Mouse (Mus musculus) adrenal gland, postnatal 4 days (tissue): ENCODE measurements around the gene Sf3b3. TPM values are rescaled to one million over a fixed set of nuclear protein-coding genes. Genes with fewer than 3 reads are reported as not detected.

Experiments used
- DNase-seq, 2 experiments: peaks; one replicate each; pipeline ENCODE4 v3.0.0; 2021 to 2022; ENCODE audit warnings: low spot score in 2 of 2, mixed read lengths in 2 of 2
- total RNA-seq, 2 experiments: library from RNA; stranded (reverse); gene quantifications; 2 replicates each; pipeline ENCODE4 v1.2.3; 2021

The Sf3b3 gene
- total RNA-seq, 2 experiments from 2014 or later: 93.3 to 108 TPM

DNA sequence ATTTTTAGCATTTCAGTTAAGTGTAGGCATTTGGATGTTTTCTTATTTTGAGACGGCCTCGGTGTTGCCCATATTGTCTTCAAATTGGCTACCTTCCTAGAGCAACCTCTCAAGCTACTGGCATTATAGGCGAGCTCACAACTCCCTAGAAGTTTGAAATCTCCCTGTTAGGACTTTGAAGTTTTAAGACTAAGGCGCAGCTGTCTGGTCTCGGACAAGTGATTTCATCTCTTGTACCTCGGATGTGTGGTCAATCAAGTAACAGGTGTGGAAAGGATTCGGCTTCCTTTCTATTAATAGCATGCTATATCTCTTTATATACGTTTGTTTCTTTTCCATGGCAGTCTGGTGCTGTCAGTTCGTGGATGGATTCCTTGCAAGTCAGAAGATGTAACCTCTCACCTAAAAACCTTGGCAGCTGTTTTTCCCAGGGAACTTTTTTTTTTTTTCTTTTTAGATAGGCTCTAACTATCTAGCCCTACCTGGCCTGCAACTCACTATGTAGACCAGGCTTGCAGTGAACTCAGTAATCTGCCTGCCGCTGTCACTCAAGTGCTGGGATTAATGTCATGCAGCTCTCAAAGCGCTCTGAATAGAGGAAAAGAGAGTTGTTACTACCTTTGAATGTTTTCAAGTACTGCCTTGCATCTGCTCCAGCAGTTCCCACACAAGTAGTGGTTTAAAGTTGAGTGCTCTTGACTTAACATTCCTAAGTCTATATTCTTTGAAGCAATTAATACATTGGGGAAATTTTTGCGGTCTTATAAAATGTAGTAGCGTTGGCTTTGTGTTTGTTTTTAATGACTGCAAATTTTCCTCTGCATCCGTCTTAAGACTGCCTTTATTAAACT lies 1.3 kb upstream of the Sf3b3 start:
- DNase-seq: no peak

DNA sequence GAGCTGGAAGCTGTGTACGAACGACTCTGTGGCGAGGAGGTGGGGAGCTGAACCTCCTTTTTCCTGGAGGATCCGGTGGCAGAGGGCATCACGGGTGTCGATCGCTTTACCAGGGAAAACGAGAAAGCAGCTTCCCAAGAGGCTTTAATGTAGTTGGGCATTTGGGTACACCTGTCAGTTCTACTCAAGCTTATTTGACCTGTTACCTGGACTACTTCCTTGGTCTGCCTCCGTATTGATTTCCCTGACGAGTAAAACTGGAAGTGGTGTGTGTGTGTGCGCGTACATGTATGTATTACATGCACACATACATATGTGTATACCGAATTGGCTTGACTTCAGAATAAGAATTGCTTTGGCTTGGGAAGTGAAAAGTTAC lies 573 bp upstream of the Sf3b3 start:
- no peak for DNase-seq

DNA sequence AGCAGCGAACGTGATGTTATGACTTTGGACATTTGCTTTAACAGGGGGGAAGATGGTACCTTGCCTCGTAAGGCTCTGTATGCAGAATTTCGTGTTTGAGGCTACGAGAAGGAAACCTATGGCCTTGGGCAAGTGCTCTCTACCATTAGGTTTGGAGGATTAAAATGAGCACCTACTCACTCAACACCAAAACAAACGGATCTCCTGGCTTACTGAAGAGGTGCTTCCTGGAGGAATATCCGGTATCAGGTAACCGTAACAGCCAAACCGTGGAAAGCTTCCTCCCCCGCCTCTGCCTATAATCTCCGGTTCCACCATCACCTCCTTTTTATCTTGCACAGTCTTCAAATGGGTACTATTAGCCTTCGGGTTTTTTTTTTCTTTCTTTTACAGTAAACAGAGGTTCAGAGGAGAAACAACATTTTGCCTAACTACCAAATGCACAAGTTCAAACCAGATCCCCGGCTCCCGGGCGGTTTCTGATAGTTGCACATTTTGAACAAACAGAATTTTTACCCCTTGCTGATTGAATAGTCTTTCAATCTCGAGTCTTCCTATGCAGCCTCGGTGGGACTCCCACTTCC lies 674 bp downstream of the Sf3b3 start:
- no peak for DNase-seq

DNA sequence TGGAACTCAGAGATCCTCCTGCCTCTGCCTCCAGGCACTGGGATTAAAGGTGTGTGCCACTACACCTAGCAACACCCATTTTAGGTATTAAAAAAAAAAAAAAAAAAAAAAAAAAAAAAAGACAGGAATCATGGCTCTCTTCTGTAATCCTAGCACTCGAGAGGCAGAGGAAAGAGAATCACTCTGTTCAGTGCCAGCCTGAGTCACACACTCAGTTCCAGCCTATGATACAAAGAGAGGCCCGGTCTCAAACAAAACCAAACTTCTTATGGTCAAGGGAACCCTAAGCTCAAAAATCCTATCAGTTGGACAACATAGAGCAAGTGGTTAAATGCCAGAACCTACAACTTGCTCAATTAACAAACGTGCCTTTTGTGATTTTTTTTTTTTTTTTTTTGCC lies 1.6 kb downstream of the Sf3b3 start:
- no peak for DNase-seq

DNA sequence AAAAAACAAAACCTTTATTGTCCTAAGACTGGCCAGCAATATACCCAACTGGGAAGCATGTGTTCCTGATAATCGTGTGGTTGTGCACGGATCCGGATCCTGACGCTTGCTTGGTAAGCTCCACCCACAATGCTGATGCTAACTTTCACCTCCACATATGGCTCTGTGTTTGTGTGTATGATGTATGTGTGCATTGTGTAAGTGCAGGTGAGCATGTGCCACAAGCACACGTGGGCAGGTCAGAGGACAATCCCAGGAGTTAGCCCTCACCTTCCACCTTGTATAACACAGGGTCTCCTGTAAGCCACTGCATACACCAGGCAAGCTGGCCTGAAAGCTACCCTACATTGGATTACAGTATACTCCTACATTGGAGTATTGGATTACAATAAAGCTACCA lies 3.4 kb downstream of the Sf3b3 start:
- DNase-seq: no peak

DNA sequence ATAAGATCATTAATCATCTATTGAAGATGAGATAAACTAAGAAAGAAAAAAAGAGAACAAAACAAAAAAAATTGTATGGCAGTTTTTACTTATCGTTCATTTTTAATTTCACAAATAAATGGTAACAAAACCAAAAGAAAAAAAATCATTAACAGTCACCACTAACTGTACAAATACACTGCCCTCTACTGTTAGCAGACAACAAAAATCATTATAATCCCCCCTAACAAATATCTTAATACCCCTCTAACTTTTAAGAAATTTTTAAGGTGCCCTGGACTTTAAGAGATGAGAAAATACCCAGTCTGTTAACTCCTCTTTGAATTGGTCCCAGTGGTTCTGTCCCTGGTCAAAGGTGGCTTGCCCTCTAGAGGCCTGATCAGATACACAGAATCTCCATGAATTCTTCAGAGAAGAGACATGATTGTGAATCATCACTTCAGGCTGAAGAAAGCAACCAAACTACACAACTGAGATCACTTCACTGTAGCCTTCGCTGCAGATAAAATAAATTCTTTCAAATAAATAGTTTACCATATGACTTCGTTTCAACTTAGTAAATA lies 4.5 kb downstream of the Sf3b3 start:
- no peak for DNase-seq

DNA sequence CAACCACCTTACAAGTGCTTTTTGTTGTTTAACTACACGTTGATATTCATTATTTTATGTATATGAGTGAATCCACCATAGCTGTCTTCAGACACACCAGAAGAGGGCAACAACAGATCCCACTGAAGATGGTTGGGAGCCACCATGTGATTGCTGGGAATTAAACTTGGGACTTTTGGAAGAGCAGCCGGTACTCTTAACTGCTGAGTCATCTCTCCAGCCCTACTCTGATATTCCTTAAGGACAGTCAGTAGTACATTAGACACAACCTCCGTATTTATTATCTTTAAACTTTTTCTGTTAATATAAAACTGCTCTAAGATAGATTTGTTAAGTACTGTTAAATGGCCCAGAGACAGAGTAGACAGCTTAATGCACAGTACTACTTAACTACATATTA lies 14.6 kb downstream of the Sf3b3 start:
- DNase-seq: no peak

DNA sequence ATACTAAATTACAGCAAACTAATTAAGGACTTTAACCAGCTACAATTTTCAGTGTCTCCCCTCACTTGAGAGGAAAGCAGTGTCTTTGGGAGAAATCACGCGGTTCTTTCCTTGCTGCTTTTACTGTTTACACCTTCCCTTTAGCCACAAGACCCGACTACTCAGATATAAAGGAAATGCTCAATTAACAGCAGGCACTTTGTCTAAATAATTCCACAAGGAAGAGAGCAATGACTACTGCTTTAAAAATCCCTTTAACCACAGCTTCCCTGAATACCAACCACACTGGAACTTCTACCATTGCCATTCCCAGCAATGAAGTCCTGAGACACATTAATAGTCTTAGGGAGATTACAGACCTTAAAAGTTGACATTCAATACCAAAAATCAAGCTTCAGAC lies 18.1 kb downstream of the Sf3b3 start:
- no peak for DNase-seq

DNA sequence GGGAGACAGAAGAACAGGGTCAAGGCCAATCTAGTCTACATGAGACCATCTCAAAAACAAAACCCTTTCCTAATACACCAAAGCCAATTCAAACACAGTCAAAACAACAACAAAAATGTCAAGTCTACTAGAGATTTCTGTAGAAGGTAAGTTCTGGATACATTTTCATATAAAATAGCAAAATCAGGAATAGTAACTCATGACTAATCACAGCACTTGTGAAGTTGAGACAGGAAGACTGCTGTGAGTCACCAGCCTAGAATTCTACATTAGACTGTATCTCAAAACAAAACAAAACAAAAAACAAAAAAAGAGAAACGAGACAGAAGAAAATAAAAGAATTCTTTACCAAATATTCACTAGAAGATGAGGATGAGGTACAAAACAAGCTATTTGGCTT lies 21.7 kb downstream of the Sf3b3 start:
- no peak for DNase-seq

DNA sequence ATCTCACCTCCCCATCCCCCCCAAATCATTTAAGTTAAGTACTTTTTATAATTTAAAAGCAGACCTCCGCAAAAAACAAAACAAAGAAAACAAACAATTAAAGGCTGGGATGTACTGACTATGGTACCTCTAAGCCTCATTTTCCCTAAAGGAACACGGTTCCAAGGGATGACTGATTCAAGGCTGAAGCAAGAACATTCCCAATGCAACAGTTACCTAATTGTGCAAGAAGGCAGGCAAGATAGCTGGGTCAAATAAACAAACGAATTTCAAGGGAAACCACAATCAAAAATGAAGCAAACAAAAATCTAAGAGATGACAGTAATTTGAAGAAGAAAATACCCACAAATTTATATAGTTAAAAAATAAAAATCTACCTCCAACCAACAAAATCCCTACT lies 24.6 kb downstream of the Sf3b3 start:
- DNase-seq: no peak

DNA sequence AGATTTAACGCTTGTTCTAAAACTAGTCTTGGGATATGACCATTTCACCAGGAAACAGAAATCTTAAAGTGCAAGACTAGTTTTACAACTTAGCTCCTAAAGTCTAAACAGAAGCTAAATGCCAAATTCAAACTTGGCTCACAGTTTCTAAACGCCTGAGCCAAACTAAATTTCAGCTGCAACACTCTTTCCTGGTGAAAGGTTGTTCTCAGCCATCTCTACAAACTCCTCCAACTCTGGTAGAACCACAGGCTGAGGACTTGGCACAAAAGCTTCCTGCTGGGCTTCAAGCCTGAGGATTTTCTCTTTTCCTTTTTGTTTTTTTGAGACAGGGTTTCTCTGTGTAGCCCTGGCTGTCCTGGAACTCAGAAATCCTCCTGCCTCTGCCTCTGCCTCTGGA lies 26.3 kb downstream of the Sf3b3 start:
- no peak for DNase-seq

DNA sequence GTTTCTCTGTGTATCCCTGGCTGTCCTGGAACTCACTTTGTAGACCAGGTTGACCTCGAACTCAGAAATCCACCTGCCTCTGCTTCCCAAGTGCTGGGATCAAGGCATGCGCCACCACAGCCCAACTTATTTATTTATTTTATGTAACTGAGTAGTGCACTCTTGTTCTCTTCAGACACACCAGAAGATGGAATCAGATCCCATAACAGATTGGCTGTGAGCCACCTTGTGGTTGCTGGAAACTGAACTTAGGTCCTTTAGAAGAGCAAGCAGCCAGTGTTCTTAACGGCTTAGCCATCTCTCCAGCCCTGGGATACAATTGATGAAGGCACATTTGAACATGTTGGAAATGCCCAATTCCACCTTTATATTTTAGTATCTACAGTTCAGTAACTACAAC lies 28.0 kb downstream of the Sf3b3 start:
- DNase-seq: no peak

DNA sequence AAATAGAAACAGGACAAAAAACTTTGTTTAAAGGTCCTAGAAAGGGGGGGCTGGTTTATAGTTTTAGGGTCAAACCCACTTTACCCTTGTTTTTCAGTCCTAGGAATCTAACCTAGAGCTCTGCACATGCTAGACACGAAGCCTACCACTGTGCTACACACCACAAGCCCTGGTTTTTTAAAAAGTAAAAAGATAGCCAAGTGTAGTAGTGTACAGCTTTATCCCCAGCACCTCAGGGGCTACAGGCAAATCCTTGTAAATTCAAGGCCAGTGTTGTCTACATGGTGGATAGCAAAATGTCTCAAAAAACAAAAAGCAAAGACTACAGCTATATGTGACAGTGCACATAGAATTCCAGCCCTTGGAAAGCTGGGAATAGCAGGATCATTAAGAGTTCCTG lies 29.6 kb downstream of the Sf3b3 start:
- no peak for DNase-seq

DNA sequence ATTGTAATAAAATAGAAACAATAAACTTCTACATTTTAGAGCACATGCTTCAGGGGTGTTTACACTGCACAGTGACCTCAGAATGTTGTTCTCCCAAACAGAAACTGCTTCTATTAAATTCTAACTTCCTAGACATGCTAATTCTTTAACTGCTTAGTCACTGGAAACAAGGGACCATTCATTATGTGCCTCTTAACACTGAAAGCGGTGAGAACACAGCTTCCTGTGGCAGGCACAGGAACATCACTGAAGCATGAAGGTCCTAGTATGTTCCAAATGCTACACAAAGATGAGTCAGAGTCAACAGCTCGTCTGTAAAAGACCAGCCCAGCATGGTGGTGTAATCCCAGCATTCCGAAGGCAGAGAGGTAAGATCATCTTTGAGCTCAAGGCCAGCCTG lies 31.3 kb downstream of the Sf3b3 start:
- DNase-seq: no peak

DNA sequence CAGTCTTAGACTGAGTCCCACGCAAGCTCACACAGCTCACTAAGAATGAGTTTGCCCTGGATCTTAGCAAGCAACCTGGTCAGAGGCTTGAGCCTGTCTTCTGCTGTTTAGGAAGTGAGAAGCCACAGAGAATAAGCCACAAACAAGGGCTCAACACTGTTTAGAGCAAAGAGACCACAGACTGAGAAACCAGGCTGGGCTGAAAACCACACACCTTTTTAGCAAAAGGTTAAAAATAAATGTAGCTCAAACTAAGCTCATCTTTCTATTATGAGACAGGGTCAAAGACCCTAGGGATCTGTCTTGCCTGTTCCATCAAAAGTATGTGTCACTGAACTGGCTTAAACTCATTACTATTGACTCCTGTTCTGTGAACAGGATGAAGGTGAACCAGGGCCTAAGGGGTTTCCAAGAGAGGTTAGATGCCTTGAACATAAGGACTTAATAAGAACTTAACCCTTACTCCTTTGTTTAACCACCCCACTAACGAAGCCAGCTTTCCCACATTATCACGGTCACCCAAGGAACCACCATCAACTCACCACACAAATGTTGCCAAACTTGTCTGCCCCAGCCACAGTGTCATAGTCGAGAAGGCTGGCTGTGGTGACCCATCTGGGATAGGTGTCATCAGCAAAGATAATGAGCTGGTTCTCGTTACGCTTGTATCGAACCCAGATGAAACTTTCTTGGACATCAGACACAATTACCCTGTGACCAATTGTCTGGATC lies 33.3 kb downstream of the Sf3b3 start:
- no peak for DNase-seq

DNA sequence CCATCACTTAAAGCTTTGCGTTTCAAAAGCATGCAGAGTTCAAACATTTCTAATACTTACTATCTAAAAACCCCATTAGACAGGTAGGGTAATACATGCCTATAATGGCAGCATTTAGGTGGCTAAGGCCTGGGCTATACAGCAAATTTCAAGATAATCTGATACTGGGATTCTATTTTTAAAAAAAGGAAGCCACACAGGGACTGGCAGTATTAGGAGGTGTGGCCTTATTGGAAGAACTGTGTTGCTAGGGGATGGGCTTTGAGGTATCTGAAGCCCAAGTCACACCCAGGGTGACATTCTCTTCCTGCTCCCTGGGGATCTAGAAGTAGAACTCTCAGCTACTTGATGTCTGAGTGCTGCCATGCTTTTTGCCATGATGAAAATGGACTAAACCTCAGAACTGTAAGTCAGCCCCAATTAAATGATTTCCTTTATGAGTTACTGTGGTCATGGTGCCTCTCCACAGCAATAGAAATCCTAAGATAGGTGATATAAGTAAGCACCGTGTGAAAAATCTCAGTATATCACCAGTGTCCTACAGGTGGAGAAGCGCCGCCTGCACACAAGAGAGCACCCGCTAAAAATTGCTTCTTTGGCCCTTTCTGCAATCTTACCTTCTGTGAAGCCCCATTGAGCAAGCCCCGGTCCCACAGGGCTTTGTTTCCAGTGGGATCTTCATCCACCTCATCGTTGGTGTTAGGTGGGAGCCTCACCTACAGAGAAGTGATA lies 34.1 kb downstream of the Sf3b3 start:
- no peak for DNase-seq

DNA sequence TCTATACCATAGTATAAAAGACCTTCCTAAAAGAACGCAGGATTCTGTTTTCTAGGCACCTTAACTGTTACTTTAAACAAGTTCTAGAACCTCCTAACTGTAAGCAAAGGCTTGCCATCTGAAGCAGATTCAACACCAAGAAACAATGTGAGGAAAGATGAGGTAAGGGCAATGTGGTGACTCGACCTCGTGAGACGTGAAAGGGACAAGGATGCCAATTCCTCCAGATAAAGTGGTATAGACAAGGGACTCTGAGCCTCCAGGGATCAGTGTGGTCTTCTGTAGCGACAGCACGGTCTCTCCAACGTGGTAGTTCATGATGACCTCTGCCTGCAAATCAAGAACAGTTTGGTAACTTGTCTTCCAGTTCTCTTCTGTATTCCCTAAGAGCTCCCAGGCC lies 34.8 kb downstream of the Sf3b3 start:
- no peak for DNase-seq

DNA sequence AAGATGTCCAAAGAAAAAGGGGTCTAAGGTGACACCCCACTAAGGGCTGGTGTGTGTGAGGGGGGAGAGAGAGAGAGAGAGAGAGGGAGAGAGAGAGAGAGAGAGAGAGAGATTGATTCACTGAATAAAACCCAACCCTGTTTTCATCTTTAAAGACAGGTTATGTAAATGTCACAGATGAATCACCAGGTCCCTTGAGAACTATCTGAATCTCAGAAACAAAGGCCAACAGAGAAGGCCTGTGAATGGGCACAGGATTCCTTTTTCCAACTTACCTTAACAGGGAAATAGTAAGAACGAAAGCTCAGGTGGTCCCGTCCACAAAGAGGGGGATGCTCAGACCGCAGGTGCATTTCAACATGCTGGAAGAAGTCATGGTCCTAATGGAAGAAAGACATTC lies 35.5 kb downstream of the Sf3b3 start:
- DNase-seq: no peak

DNA sequence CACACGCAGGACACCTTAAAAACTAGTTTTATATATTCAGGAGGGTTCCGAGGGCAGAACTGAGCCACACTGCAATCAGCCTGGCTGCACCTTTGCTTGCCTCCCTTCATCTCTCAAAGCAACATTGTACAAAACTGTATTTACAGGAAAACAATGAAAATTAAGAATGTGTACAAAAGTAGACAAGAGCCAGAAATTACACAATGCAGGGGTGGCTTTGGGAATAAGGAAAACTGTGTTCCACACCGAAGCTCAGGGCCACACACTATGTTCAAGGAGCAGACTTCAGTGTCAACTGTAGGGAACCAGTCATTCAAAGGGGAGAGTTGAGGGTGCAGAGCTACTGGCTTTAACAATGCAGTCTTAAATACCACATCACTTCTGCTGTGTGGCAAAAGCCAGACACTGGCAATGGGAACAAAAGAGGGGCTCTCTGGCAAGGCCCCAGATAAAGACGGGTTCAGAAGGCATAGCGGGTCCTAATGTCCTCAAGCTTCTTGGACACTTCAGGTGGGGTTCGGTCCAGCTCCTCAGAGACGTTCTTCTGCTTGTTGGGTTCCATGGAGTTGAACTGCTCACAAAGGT lies 36.0 kb downstream of the Sf3b3 start:
- DNase-seq: no peak

DNA sequence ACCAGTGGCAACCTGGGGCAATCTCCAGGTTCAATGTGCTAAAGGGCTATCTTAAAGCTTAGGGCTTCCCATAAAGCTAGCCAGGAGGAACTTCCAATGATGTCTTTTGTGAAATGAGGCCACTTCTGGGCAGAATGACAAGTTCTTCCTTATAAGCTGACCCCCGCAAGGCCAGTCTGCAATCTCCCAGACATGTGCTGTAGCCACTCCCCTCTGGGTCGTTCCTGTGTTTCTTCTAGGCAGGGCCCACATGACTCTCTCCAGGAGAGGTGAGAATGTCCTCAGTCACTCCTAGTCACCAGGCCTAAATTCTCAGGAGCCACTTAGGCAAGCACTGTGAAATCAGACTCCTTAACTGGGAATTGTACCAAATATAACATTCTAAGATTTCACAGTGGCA lies 36.8 kb downstream of the Sf3b3 start:
- no peak for DNase-seq
